Mouse (Mus musculus): Measurements from ENCODE around the gene Ttc7b. TPM values are rescaled to one million over a fixed set of nuclear protein-coding genes. Genes with fewer than 3 reads are reported as not detected.

The Ttc7b gene
- polyA plus RNA-seq, 1 experiment from 2014 or later: 3.7 TPM

DNA sequence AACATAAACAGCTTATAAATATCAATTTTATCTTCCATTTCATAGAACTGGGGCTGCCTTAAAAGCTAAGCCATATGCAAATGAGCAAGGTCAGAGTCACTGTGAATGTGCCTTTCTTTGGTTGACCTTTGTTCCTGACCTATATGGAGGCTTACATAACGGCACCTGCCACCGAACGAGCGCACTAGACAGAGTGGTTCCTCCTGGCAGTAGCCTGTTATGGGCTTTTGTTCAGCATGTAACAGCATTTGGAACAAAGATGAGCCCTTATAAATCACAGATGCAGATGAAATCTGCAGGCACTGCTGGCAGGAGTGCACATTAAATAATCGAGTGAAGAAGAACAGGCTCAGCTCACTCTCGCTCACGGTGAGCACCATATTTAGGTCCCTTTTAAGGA, 179.0 kb downstream of the Ttc7b start:
- Histone ChIP-seq H3K36me3 (ENCODE audit: control insufficient read depth, insufficient read depth, low read length) (no peaks in the 10 kb centered on the region), H3K4me3 (ENCODE audit: low read length) (no peak overlapping the region), H3K9ac (ENCODE audit: low read length) (no peak overlapping the region), H3K27me3 (ENCODE audit: control insufficient read depth, insufficient read depth, low read depth, low read length) (no peaks in the 10 kb centered on the region), H3K4me2 (ENCODE audit: low read depth, low read length) (no peak overlapping the region), H3K9me3 (ENCODE audit: control insufficient read depth, low read length) (no peaks in the 10 kb centered on the region), H3K27ac (ENCODE audit: low read length) (no peak overlapping the region), H3K4me1 (replicated peaks; ENCODE audit: control insufficient read depth, insufficient read depth, low read length) (no peaks in the 10 kb centered on the region)
- ATAC-seq (ENCODE audit: low read depth): no peak
- 80% methylated on average over 7 of the region's 7 CpGs for WGBS

DNA sequence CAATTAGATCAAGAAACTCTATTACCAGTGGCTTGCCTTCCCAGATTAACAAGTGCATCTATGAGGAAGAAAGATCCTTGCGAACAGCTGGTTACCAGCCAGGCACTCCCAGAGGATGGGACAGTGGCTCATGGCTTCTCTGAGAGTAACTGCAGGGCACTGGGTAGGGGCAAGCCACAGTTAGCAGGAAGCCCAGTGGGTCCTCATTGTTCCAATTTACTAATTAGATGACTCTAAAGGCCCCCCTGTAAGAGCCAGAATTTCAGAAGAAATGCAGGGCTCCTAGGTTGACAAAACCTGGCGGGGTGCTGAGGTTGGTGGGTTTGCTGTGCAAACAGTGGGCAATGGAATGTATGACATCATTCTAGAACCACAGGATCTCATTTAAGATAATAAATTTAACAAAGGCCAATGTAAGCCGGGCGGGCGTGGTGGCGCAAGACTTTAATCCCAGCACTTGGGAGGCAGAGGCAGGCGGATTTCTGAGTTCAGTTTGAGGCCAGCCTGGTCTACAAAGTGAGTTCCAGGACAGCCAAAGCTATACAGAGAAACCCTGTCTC, 179.6 kb downstream of the Ttc7b start:
- Histone ChIP-seq H3K4me2 (ENCODE audit: low read depth, low read length) (no peak overlapping the region), H3K9me3 (ENCODE audit: control insufficient read depth, low read length) (no peaks in the 10 kb centered on the region), H3K4me1 (replicated peaks; ENCODE audit: control insufficient read depth, insufficient read depth, low read length) (no peaks in the 10 kb centered on the region), H3K9ac (ENCODE audit: low read length) (no peak overlapping the region), H3K27me3 (ENCODE audit: control insufficient read depth, insufficient read depth, low read depth, low read length) (no peaks in the 10 kb centered on the region), H3K27ac (ENCODE audit: low read length) (no peak overlapping the region), H3K36me3 (ENCODE audit: control insufficient read depth, insufficient read depth, low read length) (no peaks in the 10 kb centered on the region), H3K4me3 (ENCODE audit: low read length) (no peak overlapping the region)
- ATAC-seq (ENCODE audit: low read depth): no peak
- 89% methylated on average over 7 of the region's 7 CpGs for WGBS

GRCm38 (mm10) chr12:100338055-100338454, 182.6 kb downstream of the Ttc7b start:
- no peaks in the 10 kb centered on the region for H3K4me1 ChIP-seq (replicated peaks; ENCODE audit: control insufficient read depth, insufficient read depth, low read length)
- 44% methylated on average over 3 of the region's 3 CpGs for WGBS
- no peak overlapping the region for H3K4me2 ChIP-seq (ENCODE audit: low read depth, low read length)
- H3K27me3 ChIP-seq (ENCODE audit: control insufficient read depth, insufficient read depth, low read depth, low read length): no peaks in the 10 kb centered on the region
- H3K4me3 ChIP-seq (ENCODE audit: low read length): no peak overlapping the region
- H3K9me3 ChIP-seq (ENCODE audit: control insufficient read depth, low read length): no peaks in the 10 kb centered on the region
- peak; percentile 70; the same call in 1 of the 2 replicates for ATAC-seq (ENCODE audit: low read depth)
- no peaks in the 10 kb centered on the region for H3K36me3 ChIP-seq (ENCODE audit: control insufficient read depth, insufficient read depth, low read length)
- H3K27ac ChIP-seq (ENCODE audit: low read length): no peak overlapping the region
- H3K9ac ChIP-seq (ENCODE audit: low read length): no peak overlapping the region

DNA sequence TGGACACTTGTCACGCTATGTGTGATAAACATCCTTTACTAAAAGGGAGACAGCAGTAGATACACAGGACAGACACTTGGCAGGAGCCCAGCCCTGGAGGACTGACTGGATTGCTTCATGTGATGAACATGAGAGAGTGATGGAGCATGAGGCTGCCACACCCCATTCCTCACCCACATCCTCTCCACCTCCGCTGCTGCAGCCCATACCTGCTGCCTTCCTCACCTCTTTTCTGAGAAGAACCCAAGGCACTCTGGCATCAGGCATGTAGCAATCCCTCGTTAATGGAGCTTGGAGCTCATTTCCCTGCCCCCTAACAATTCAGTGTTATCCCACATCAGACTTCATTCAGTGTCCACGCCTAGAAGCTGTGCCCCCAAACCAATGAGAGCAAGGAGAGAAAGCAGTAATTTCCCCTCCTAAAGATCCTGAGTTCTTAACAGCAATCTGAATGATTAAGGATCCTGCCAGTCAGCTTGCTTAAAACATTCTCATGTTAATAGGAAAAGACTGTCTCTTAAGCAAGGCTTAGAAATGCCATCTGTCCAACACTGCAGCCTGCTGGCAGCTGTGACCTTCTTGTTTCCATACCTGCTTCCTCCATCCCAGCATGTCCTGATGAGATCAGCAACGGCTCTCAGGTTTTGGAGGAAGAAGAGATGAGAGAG, 183.1 kb downstream of the Ttc7b start:
- H3K4me2 ChIP-seq (ENCODE audit: low read depth, low read length): no peak overlapping the region
- H3K4me1 ChIP-seq (replicated peaks; ENCODE audit: control insufficient read depth, insufficient read depth, low read length): no peaks in the 10 kb centered on the region
- no peaks in the 10 kb centered on the region for H3K36me3 ChIP-seq (ENCODE audit: control insufficient read depth, insufficient read depth, low read length)
- 68% methylated on average over 5 of the region's 5 CpGs for WGBS
- no peak overlapping the region for H3K9ac ChIP-seq (ENCODE audit: low read length)
- ATAC-seq (ENCODE audit: low read depth): peak; percentile 51; the same call in 1 of the 2 replicates
- no peaks in the 10 kb centered on the region for H3K27me3 ChIP-seq (ENCODE audit: control insufficient read depth, insufficient read depth, low read depth, low read length)
- H3K27ac ChIP-seq (ENCODE audit: low read length): no peak overlapping the region
- no peaks in the 10 kb centered on the region for H3K9me3 ChIP-seq (ENCODE audit: control insufficient read depth, low read length)
- no peak overlapping the region for H3K4me3 ChIP-seq (ENCODE audit: low read length)

DNA sequence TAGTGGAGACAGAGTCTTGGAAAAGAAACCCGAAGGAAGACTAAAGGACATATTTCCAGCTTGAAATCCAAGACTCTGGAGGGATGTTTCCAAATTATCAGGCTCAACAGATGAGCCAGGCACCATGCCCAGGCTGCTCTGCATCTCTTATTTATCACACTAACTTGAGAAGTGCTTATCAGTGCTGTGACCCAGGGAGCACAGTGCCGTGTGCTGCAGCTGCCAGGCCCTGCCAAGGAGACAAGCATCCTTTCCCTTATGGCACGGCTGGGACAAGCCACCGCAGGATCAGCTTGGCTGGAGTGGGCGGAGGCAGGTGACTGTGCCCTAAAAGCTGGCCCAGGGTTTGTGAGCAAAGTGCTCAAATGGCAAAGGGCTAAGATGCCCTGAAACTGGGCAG, 184.4 kb downstream of the Ttc7b start:
- H3K9me3 ChIP-seq (ENCODE audit: control insufficient read depth, low read length): no peaks in the 10 kb centered on the region
- H3K27me3 ChIP-seq (ENCODE audit: control insufficient read depth, insufficient read depth, low read depth, low read length): no peaks in the 10 kb centered on the region
- no peak overlapping the region for H3K9ac ChIP-seq (ENCODE audit: low read length)
- no peak overlapping the region for H3K4me2 ChIP-seq (ENCODE audit: low read depth, low read length)
- no peak for ATAC-seq (ENCODE audit: low read depth)
- H3K36me3 ChIP-seq (ENCODE audit: control insufficient read depth, insufficient read depth, low read length): 0 out of 2 replicates have a peak, but pooled peaks cover 2% of the 10 kb centered on the region
- H3K4me3 ChIP-seq (ENCODE audit: low read length): no peak overlapping the region
- no peaks in the 10 kb centered on the region for H3K4me1 ChIP-seq (replicated peaks; ENCODE audit: control insufficient read depth, insufficient read depth, low read length)
- no peak overlapping the region for H3K27ac ChIP-seq (ENCODE audit: low read length)
- 61% methylated on average over 5 of the region's 5 CpGs for WGBS

DNA sequence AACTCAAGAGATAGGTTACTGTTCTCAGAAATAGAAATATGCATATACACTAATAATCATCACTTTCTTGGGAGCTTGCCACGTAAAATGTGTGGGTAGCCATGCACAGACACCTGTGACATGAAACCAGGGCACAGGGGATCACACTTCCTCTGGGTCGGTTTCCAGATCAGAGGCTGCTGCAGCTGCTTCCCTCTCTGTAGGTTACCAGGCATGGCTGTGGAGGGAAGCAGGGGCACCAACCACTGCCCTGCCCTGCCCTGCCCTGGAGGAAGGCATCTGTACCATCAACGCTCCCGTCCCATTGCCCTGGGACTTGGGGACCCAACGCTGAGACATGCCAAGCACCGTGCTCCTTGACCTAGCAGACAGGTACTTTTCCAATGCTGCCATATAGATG, 188.8 kb downstream of the Ttc7b start:
- no peak for ATAC-seq (ENCODE audit: low read depth)
- Histone ChIP-seq H3K4me2 (ENCODE audit: low read depth, low read length) (no peak overlapping the region), H3K36me3 (ENCODE audit: control insufficient read depth, insufficient read depth, low read length) (0 out of 2 replicates have a peak, but pooled peaks cover 2% of the 10 kb centered on the region), H3K4me1 (replicated peaks; ENCODE audit: control insufficient read depth, insufficient read depth, low read length) (no peaks in the 10 kb centered on the region), H3K9me3 (ENCODE audit: control insufficient read depth, low read length) (no peaks in the 10 kb centered on the region), H3K27me3 (ENCODE audit: control insufficient read depth, insufficient read depth, low read depth, low read length) (no peaks in the 10 kb centered on the region), H3K9ac (ENCODE audit: low read length) (no peak overlapping the region), H3K4me3 (ENCODE audit: low read length) (no peak overlapping the region), H3K27ac (ENCODE audit: low read length) (no peak overlapping the region)
- 91% methylated on average over 6 of the region's 6 CpGs for WGBS

- no peak for ATAC-seq (ENCODE audit: low read depth)
- H3K27ac ChIP-seq (ENCODE audit: low read length): no peak overlapping the region
- 75% methylated on average over 8 of the region's 8 CpGs for WGBS
- no peak overlapping the region for H3K4me2 ChIP-seq (ENCODE audit: low read depth, low read length)
- no peak overlapping the region for H3K4me3 ChIP-seq (ENCODE audit: low read length)
- 0 out of 2 replicates have a peak, but pooled peaks cover 2% of the 10 kb centered on the region for H3K36me3 ChIP-seq (ENCODE audit: control insufficient read depth, insufficient read depth, low read length)
- H3K9ac ChIP-seq (ENCODE audit: low read length): no peak overlapping the region
- no peaks in the 10 kb centered on the region for H3K9me3 ChIP-seq (ENCODE audit: control insufficient read depth, low read length)
- no peaks in the 10 kb centered on the region for H3K4me1 ChIP-seq (replicated peaks; ENCODE audit: control insufficient read depth, insufficient read depth, low read length)
- H3K27me3 ChIP-seq (ENCODE audit: control insufficient read depth, insufficient read depth, low read depth, low read length): no peaks in the 10 kb centered on the region
Measured at GRCm38 (mm10) chr12:100330234-100330633, 190.4 kb downstream of the Ttc7b start.

DNA sequence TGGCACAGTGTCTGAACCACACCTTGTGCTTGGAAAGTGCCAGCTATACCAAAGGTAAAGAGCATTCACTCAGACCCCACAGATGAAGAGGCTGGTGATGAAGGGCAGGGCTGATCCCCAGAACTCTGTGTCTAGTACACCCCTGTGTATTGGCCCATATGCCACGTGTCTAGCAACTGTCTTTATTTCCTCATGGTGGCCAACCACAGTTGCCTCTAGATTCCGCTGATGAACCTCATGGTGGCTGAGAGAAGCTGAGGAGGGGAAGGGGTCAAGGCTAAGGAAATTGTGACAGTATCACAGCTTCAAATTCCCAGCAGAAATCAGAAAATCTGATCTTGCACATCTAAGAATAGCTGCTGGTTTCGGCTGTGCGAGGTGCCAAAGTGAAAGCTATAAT, 191.6 kb downstream of the Ttc7b start:
- WGBS: 82% methylated on average over 4 of the region's 4 CpGs
- Histone ChIP-seq H3K4me1 (replicated peaks; ENCODE audit: control insufficient read depth, insufficient read depth, low read length) (peaks cover 3% of the 10 kb centered on the region), H3K27ac (ENCODE audit: low read length) (no peak overlapping the region), H3K4me2 (ENCODE audit: low read depth, low read length) (no peak overlapping the region), H3K4me3 (ENCODE audit: low read length) (no peak overlapping the region), H3K27me3 (ENCODE audit: control insufficient read depth, insufficient read depth, low read depth, low read length) (no peaks in the 10 kb centered on the region), H3K9ac (ENCODE audit: low read length) (no peak overlapping the region), H3K9me3 (ENCODE audit: control insufficient read depth, low read length) (no peaks in the 10 kb centered on the region), H3K36me3 (ENCODE audit: control insufficient read depth, insufficient read depth, low read length) (0 out of 2 replicates have a peak, but pooled peaks cover 2% of the 10 kb centered on the region)
- ATAC-seq (ENCODE audit: low read depth): no peak

DNA sequence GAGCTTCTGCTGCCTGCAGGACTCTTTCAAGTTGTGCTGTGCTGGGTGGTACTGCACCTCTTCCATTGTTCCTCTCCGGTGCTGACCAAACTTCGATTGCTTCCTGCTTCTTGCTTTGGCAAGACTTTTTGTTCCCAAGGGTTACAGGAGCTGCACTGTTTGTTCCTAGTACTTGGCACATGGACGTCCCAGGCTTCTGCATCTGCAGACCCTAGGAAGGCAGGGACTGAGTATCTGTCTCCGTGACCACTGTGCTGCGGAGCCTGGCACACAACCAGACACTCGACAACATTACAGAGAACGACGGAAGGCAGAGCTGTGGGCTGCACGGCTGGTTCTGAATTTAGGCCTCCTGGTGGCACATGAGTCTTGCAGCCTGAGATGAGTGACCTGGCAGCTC, 192.1 kb downstream of the Ttc7b start:
- peaks cover 3% of the 10 kb centered on the region for H3K4me1 ChIP-seq (replicated peaks; ENCODE audit: control insufficient read depth, insufficient read depth, low read length)
- no peaks in the 10 kb centered on the region for H3K9me3 ChIP-seq (ENCODE audit: control insufficient read depth, low read length)
- H3K9ac ChIP-seq (ENCODE audit: low read length): no peak overlapping the region
- H3K27ac ChIP-seq (ENCODE audit: low read length): no peak overlapping the region
- 59% methylated on average over 9 of the region's 9 CpGs for WGBS
- H3K27me3 ChIP-seq (ENCODE audit: control insufficient read depth, insufficient read depth, low read depth, low read length): no peaks in the 10 kb centered on the region
- no peak overlapping the region for H3K4me2 ChIP-seq (ENCODE audit: low read depth, low read length)
- H3K36me3 ChIP-seq (ENCODE audit: control insufficient read depth, insufficient read depth, low read length): 0 out of 2 replicates have a peak, but pooled peaks cover 2% of the 10 kb centered on the region
- no peak for ATAC-seq (ENCODE audit: low read depth)
- H3K4me3 ChIP-seq (ENCODE audit: low read length): no peak overlapping the region
